Mouse (Mus musculus): ENCODE data around the gene Herc2. TPM values are rescaled to one million over a fixed set of nuclear protein-coding genes. Genes with fewer than 3 reads are reported as not detected.

Herc2 gene
- total RNA-seq, 2 experiments from 2014 or later: 132 to 150 TPM

- no peak for DNase-seq (ENCODE audit: low spot score in 2 of 2)
- intact Hi-C loops (cut with DNase I): loop anchor here (5.0 kb wide), 1 partner anchor 54 kb away; no protein-coding TSS in a partner anchor
Observed at GRCm38 (mm10) chr7:56153625-56154024, 103.6 kb downstream of the Herc2 start.

DNA sequence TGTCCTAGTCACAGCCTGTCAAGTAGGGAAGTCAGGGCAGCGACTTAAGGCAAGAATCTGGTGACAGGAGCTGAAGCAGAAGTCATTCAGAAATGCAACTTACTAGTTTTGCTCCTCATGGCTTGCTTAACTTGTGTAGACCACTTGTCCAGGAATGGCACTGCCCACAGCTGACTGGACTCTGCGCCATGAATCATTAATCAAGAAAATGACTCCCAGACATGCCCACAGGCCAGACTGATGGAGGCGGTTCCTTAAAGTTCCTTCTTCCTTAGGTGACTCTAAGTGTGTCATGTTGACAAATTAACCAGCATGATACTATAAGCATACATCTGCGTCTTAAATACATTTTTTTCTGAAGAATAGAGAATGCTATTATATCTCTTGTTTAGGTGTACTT, 113.3 kb downstream of the Herc2 start:
- intact Hi-C loops (cut with DNase I): no loop called here
- DNase-seq (ENCODE audit: low spot score in 2 of 2): no peak

DNA sequence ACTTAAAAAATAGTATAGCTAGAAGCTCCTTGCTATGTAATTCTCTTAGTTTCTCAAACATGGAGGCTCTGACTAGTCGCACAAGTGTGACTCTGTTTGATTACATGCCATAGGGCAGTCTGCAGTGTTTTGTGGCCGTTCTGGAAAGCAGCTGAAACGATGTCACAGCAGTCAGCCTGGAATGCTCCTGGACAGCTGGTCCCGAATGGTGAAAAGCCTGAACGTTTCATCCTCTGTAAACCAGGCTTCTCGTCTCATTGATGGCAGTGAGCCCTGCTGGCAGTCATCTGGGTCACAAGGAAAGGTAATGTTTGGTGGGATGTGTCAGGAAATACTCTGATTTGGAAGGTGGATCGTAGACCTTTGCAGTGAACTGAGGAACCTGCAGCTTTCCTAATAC, 118.7 kb downstream of the Herc2 start:
- DNase-seq (ENCODE audit: low spot score in 2 of 2): no peak
- intact Hi-C loops (cut with DNase I): no loop called here

DNA sequence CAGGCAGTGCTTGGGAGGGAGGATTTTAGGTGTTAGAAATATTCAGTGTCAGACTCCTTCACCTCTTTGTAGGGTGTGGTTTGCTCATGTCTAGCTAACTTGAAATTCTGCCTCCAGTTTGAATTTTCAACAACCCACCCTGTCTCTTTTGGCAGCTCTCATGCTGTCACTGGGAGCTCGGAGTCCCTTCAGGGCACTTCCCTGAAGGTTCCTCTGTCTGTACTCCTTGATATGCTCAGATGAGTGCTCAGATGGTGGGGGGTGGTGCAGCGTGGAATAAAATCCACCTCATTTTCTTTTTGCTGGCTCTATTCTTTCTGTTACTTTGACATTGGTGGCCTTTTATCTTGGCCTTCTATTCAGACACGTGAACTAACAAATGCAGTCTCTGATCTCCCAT, 127.4 kb downstream of the Herc2 start:
- intact Hi-C loops (cut with DNase I): no loop called here
- no peak for DNase-seq (ENCODE audit: low spot score in 2 of 2)

DNA sequence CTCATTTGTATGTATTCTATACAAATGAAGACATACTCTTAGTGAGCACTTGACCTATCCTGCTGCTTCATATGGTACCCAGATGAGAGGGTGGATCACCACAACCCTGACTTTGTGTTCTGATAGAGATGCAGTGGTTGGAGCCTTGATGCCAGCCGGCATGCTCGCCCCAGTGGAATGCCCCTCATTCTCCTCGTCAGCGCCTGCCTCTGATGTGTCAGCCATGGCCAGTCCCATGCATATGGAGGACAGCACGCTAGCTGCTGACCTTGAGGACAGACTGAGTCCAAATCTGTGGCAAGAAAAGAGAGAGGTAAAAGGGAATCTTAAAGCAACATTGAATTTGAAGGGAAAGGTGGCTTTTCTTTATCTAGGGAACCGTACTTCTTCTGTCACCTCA, 141.0 kb downstream of the Herc2 start:
- no peak for DNase-seq (ENCODE audit: low spot score in 2 of 2)
- intact Hi-C loops (cut with DNase I): loop anchor here (10.0 kb wide), 1 partner anchor 386 kb away; no protein-coding TSS in a partner anchor

DNA sequence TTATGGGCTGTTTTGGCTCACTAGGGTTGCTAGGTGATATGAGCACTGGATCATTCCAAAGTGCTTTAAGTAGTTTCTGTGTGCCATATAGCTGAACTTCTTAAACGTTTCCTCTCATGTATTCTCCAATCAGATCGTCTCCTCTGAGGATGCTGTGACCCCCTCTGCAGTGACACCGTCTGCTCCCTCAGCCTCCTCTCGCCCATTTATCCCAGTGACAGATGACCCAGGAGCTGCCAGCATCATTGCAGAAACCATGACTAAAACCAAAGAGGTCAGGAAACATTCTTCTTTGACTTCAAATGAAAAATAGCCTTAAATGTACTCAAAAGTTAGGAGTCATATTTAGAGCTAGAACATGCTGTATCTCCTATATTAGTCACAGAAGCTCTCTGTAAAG, 141.7 kb downstream of the Herc2 start:
- intact Hi-C loops (cut with DNase I): loop anchor here (10.0 kb wide), 1 partner anchor 387 kb away; no protein-coding TSS in a partner anchor
- no peak for DNase-seq (ENCODE audit: low spot score in 2 of 2)

DNA sequence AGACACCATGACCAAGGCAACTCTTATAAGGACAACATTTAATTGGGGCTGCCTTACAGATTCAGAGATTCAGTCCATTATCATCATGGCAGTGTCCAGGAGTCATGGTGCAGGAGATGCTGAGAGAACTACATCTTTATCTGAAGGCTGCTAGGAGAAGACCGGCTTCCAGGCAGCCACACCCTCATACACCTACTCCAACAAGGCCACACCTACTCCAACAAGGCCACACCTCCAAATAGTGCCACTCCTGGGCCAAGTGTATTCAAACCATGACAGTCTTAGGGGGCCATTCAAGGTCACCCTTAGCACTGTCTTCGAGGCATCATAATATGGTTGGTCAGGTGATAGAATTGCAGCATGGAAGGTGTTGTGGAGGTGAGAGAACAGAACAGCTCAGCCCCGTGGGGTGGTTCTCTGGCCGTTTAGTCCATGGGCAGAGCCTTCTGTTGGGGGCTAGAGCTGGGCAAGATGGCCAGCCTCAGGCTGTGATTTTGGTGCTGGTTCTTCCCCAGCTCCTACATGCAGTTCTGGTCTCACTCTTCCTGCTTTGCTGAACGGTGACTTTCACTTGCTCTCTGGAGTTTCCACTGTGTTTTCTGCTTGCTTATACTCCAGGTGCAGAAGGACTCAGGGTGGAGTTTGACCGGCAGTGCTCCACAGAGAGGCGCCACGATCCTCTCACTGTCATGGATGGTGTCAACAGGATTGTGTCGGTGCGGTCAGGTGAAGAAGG, 151.7 kb downstream of the Herc2 start:
- no peak for DNase-seq (ENCODE audit: low spot score in 2 of 2)
- intact Hi-C loops (cut with DNase I): no loop called here

- intact Hi-C loops (cut with DNase I): no loop called here
- DNase-seq (ENCODE audit: low spot score in 2 of 2): no peak
Observed at GRCm38 (mm10) chr7:56202843-56203242, 152.8 kb downstream of the Herc2 start.

DNA sequence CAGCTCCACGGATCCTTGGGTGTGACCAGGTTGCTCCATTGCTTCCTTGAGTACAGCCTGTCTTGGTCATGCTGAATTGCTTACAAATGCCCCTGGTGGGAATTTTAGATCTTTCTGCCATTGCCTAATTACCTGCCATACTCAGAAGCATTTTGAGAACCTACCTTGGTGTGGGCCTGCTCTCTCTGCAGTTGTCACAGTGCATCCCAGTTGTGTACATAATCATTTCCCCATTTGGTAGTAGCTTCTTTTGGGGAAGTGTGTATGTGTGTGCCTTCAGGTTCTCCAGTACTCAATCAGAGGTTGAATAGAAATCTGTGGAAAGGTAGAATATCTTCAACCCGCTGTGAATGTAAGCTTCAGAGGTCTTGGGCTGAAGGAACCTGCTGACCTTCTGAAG, 153.3 kb downstream of the Herc2 start:
- intact Hi-C loops (cut with DNase I): no loop called here
- DNase-seq (ENCODE audit: low spot score in 2 of 2): no peak

DNA sequence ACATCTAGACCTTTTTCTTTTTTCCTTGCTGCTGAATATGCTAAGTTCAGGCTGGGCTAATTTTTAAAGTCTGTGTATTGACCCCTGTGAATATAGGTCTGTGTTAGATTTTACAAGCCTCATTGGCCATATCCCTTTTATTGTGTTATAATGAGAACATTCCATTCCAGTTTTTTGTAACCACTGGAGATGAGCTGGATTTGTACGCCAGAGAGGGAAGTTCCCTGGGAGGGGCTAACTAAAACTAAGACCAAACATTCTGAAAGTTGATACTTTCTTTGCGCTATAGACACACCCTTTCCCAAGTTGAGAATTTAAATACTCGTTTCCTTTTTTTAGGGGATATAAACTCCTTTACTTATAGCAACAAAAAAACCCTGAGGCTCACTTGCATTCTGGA, 154.9 kb downstream of the Herc2 start:
- intact Hi-C loops (cut with DNase I): loop anchor here (5.0 kb wide), 1 partner anchor 53 kb away; no protein-coding TSS in a partner anchor
- DNase-seq (ENCODE audit: low spot score in 2 of 2): no peak

DNA sequence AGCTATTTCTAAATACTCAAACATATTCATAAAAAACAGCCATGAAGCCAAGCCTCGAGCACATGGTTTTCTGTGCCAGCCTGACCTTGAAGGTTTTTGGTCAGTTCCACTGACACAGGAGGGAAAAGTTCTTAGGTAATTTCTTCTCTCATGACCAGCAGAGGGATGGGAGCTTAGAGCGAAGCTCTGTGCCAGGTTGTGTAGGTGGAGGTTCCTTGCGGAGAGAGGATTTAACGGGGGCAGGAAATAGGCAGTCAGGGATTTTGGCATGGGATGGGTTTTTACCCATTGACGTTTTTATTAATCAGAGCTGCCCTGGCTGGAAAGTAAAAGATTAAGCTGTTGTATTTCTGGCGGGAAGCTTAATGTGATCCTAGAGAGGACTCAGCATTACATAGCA, 170.8 kb downstream of the Herc2 start:
- intact Hi-C loops (cut with DNase I): no loop called here
- DNase-seq (ENCODE audit: low spot score in 2 of 2): no peak

- intact Hi-C loops (cut with DNase I): no loop called here
- no peak for DNase-seq (ENCODE audit: low spot score in 2 of 2)
Observed at GRCm38 (mm10) chr7:56235794-56236423, 185.9 kb downstream of the Herc2 start.

- no peak for DNase-seq (ENCODE audit: low spot score in 2 of 2)
- intact Hi-C loops (cut with DNase I): no loop called here
Observed at GRCm38 (mm10) chr7:56236617-56237016, 186.6 kb downstream of the Herc2 start.

DNA sequence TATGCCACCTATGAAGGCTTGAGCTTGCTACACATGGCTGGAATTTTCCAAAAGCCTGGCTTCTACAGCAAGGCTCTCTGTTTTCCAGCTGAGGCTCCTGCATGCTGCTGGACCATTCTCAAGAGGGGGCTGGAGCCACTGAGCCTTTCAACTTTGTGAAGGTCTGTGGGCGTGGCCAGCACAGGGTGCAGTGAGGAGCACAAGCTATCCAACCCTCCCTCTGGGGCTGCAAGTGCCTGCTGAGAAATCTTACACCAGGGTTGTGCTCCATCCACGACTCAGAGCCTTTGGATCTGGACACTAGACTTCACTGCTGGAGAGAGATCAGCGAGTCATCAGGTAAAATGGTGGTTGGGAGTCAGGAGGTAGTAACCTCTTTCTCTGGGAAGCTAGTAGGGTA, 189.5 kb downstream of the Herc2 start, which contains the start of gene Oca2:
Oca2 (plus strand) TSS at position 218 of the 400 bp plus-strand sequence.
- DNase-seq (ENCODE audit: low spot score in 2 of 2): no peak
- intact Hi-C loops (cut with DNase I): no loop called here

- no peak for DNase-seq (ENCODE audit: low spot score in 2 of 2)
- intact Hi-C loops (cut with DNase I): no loop called here
Observed at GRCm38 (mm10) chr7:56254568-56254967, 204.6 kb downstream of the Herc2 start.

DNA sequence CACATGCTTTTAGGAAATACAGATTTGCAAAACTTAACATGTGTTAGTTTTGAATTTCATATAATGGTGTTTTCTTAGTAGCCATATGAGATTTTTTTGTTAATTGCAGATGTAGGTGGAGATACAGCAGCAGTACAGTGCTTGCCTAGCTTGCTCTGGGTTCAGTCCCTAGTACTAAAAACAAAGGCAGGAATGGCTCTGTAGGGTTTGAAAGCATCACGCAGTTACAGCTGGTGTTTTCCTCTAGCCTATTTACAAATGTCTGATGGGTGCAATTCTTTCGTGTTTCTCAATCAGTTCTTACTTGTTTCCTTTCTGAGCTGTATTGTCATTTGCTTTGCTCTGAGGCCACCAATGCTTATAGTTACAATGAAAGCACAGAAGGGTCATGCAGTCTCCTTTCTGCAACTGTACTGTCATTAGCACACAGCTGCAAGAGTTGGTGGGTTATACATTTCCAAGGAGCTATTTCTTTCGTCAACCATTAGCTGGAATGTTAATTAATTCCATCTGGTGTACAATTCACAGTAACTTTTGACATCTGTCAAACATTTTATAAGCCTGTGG, 208.0 kb downstream of the Herc2 start:
- intact Hi-C loops (cut with DNase I): no loop called here
- no peak for DNase-seq (ENCODE audit: low spot score in 2 of 2)

GRCm38 (mm10) chr7:56277506-56277905, 227.5 kb downstream of the Herc2 start:
- DNase-seq (ENCODE audit: low spot score in 2 of 2): no peak
- intact Hi-C loops (cut with DNase I): no loop called here
